In the genomic region with DNA sequence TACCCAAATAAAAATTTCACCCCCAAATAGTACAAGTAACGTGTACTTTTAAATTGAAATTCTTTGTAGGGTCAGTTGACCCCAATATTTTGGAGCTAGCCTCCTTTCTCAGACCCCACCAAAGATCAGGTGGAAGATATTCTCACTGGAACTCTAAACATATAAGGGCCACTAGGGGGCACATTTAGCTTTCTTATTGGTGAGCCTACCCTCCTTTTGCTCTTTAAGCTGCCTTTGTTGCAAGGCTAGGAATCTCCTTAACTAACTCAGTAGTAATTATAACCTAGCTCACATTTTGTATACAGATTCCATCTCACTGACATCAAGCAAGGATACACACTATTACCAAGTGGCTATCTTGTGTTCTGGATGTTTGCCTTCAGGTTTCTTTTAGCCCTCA, we compare ENCODE assay signal across 9 mouse cellular contexts.
A peak's percentile ranks its signal among the peaks of the same experiment; 100 is the strongest.
DNase-seq lines count a peak whose midpoint lies in the region; ATAC-seq lines count a peak whose summit lies in the region.
"Had no signal": no experiment of that assay in that cellular context is flagged by ENCODE, and none has a peak within 500 bp of the region (broad histone marks: within the 10 kb centered on the region; RNA-seq: fewer than 3 reads in every experiment).

No protein-coding gene starts in this region.

- no peaks in the 10 kb centered on the region for H3K27me3 ChIP-seq in kidney, embryonic 14.5 days (ENCODE audit: control insufficient read depth, insufficient read depth, low read length)
- no peaks in the 10 kb centered on the region for H3K27me3 ChIP-seq in forebrain, embryonic 12.5 days
- H3K27me3 ChIP-seq: limb, embryonic 12.5 days had no signal

- no peak overlapping the region for H3K4me3 ChIP-seq in kidney, embryonic 14.5 days (ENCODE audit: low read length)
- no peak overlapping the region for H3K4me3 ChIP-seq in forebrain, embryonic 12.5 days (replicated peaks)
- H3K4me3 ChIP-seq: limb, embryonic 12.5 days had no signal

- peak; percentile 69; the same call in 1 of the 2 replicates for ATAC-seq in kidney, embryonic 14.5 days (ENCODE audit: low FRiP score, low TSS enrichment)
- peak; percentile 84 for ATAC-seq in forebrain, embryonic 12.5 days (ENCODE audit: low FRiP score)

- no peak overlapping the region for H3K27ac ChIP-seq in kidney, embryonic 14.5 days (ENCODE audit: low read depth, low read length)
- H3K27ac ChIP-seq in forebrain, embryonic 12.5 days: no peak overlapping the region
- H3K27ac ChIP-seq: limb, embryonic 12.5 days had no signal

- no peaks in the 10 kb centered on the region for H3K4me1 ChIP-seq in kidney, embryonic 14.5 days (ENCODE audit: control insufficient read depth, insufficient read depth, low read length)
- H3K4me1 ChIP-seq in forebrain, embryonic 12.5 days: no peaks in the 10 kb centered on the region
- H3K4me1 ChIP-seq: limb, embryonic 12.5 days had no signal

- DNase-seq in kidney, postnatal 4 days: no peak
- DNase-seq in MEL-GATA-1-ER (ENCODE audit: extremely low read depth, low read depth): peak; percentile 4
- DNase-seq in lung, postnatal 14 days: peak; percentile 7
- no peak for DNase-seq in spleen, adult 18-20 months
- no peak for DNase-seq in testis, postnatal 14 days (ENCODE audit: low spot score)
- no peak for DNase-seq in layer of hippocampus, postnatal 10 days (ENCODE audit: low spot score in 2 of 2)

- no peaks in the 10 kb centered on the region for H3K36me3 ChIP-seq in kidney, embryonic 14.5 days (ENCODE audit: control insufficient read depth, insufficient read depth, low read length)
- no peaks in the 10 kb centered on the region for H3K36me3 ChIP-seq in forebrain, embryonic 12.5 days (replicated peaks)
- H3K36me3 ChIP-seq: limb, embryonic 12.5 days had no signal

- no peak overlapping the region for H3K4me2 ChIP-seq in kidney, embryonic 14.5 days (replicated peaks; ENCODE audit: low read depth, low read length)
- H3K4me2 ChIP-seq in forebrain, embryonic 12.5 days: no peak overlapping the region
- H3K4me2 ChIP-seq: limb, embryonic 12.5 days had no signal

- 33% methylated on average over 1 of the region's 1 CpGs for WGBS in kidney, embryonic 14.5 days
- WGBS in forebrain, embryonic 12.5 days: 8% methylated on average over 1 of the region's 1 CpGs

- H3K9me3 ChIP-seq in kidney, embryonic 14.5 days (ENCODE audit: control insufficient read depth, low read length): no peaks in the 10 kb centered on the region
- no peaks in the 10 kb centered on the region for H3K9me3 ChIP-seq in forebrain, embryonic 12.5 days
- H3K9me3 ChIP-seq: limb, embryonic 12.5 days had no signal

- H3K9ac ChIP-seq in kidney, embryonic 14.5 days (ENCODE audit: low read depth, low read length): no peak overlapping the region
- H3K9ac ChIP-seq in forebrain, embryonic 12.5 days: no peak overlapping the region
- H3K9ac ChIP-seq: limb, embryonic 12.5 days had no signal

Comparison
In these comparisons a context has a peak if more than half of its experiments do, and no peak if none do; other contexts are left out.
1. DNase-seq: peak in MEL-GATA-1-ER (single experiment) and lung, postnatal 14 days (single experiment); none in kidney, postnatal 4 days (0 of 2), spleen, adult 18-20 months (0 of 2), testis, postnatal 14 days (single experiment) and layer of hippocampus, postnatal 10 days (0 of 2).